Mouse (Mus musculus) mesoderm, embryonic 11.5 days (tissue): ENCODE measurements around the gene Nacc1.
"Not testable (repeated sequence)": the region's sequence is repeated elsewhere in the genome, so short reads cannot be mapped to it uniquely, and the experiment has no call there.

Experiments used
- DNase-seq: peaks from one replicate; pipeline ENCODE4 v3.0.0-alpha.2; 2012; ENCODE audit warnings: low read depth, low spot score

The Nacc1 gene

GRCm38 (mm10) chr8:84640617-84641294 is 46.9 kb downstream of the Nacc1 start:
- DNase-seq, result no peak

DNA sequence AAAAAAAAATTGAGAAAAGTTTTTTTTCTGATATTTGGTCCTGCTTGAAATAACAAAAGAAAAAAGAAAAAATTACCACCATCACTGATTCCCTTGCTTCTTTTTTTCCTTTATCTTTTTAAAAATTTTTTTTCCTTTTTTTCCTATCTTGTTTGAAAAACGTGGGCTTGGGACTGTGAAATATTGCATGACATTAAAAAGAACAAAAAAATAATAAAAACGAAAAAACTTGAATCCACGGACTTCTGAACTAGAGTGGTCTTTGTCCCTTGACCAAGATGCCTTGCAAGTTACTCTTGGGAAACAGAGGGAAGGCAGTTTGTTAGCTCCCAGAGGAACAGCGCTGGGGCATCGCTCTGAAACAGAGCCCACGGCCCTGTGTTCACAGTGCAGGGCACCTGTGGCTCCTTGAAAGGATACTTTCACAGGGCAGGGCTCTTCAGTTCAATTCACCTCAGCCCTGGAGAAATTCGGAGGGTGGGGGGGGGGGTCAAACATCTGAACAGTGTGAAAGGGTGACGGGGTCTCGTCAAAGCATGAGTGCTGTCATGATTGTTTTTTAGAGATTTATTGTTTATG is 47.6 kb downstream of the Nacc1 start:
- DNase-seq, result no peak

DNA sequence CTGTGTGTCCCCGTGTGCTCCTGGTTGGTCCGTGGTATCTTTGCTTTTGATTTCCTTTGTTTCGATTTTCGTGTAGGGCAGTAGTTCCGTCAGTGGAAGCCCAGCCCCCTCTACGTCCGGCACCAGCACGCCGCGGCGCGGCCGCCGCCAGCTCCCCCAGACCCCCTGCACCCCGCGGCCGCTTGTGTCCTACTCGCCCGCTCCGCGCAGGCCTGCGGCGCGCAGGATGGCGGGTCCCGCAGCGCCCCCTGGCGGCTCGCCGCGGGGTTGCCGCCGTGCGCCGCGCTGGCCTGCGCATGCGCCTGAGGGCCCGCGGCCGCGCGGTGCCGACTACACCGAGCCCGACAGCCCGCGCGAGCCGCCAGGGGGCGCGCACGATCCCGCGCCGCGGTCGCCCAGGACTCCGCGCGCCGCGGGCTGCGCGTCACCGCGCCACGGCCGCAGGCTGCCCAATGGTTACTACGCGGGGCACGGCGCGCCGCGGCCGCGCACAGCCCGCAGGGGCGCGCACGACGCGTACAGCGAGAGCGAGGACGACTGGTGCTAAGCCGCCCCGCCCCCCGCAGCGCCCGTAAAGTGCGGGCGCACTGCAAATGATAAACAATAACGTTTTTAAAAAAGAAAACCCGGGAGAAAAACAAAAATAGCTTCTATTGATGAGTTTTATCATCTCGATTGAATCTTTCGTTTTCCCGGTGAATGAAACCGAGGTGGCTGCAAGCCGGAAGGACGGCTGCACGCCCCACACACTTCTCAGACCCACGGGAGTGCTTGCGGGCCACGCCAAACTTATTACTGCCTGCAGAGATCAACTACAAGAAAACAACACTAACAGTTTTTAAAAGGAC is 48.3 kb downstream of the Nacc1 start:
- peak; percentile 97 for DNase-seq

DNA sequence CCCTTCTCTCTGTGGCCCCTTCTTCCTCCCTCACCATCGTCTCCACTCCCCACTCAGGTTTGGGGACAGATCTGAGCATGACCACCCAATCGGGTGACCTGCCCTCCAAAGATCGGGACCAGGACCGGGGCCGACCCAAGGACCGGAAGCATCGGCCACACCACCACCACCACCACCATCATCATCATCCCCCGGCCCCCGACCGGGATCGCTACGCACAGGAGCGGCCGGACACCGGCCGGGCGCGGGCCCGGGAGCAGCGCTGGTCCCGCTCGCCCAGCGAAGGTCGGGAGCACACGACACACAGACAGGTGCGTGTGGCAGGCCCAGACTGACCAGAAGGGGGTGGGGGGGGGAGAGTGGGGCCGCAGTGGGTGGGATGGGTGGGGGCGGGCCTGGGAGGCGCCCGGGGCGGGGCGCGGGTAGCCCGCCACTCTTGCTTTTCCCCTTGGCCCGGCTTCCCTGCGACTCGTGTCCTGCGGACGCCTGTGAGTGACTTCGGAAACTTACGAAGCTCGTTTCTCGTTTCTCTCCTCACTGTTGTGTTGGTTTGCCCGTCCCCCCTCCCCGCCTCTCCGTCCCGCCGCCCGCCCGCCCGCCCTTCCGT is 49.0 kb downstream of the Nacc1 start:
- no peak for DNase-seq

DNA sequence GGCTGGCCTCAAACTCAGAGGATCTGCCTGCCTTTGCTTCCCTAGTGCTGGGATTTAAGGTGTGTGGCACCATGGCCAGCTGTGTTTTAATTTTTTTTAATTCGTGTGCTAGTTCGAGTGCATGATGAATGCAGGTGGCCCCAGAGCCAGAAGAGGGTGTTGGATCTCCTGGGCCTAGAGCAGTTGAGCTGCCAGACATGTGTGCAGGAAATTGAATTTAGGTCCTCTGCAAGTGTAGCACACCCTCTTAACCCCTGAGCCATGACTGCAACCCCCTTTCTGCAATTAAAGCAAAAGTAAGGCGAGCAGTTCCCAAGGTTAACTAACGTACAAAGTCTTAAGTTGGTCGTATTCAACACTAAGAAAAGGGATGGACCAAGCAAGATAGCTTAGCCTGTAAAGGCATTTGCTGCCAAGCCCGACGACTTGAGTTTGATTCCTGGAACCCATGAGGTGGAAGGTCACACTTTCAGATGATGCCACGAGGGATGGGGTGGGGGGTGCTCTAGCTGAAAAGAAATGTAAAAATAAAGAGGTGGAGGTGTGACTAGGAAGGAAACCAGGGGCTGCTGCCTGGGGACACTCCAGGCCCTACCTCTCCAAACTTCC is 49.6 kb downstream of the Nacc1 start:
- DNase-seq, result no peak

- no peak for DNase-seq
These were observed 51.5 kb downstream of the Nacc1 start for GRCm38 (mm10) chr8:84636051-84636691.

DNA sequence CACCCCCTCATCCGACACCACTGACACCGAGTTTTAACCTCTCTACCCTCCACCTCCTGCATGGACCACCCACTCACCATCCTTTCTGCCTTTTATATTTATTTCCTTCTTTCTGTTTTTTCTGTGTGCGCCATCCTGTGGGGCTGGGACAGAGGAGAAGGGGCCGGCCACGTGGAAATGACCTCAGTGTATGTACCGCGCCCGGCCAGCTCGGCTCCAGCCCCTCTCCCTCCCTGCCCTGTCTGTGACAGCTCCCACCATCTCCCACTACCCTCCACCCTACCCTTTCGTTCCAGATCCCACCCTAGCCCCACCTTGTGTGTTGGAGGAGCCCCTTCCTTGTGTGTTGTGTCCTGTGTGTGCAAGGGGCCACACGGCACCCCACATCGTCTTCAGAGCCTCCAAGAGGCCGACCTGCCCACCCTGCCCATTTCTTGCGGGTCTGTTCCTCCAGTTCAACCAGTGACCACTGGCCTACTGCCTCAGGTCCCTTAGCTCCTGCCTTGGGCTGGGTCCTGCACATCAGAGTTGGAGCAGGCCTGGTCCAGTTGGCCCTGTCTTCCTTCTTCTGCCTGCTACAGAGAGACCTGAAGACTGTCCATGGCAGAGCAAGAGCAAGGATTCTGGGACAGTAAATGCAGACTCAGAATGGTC is 52.1 kb downstream of the Nacc1 start:
- no peak for DNase-seq

DNA sequence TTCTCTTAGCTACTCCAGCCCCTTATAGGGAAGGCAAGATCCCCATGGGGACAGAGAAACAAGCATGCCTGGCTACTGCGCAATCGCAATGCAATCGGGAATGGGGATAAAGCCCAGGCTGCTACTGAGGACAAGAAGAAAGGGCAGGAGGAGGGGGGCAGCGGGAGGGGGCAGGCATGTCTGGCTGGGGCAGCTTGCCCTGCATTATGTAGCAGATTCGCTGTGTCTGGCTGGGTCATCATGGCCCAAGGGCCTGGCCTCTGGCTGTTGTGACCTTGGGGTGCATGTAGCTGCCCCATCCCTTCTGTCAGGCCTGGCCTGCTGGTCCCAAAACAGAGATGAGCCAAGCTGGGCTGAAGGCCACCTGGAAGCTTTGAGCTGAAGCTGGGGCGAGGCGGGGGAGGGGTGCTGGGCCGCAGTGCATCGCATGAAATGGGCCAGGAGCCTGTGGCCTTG is 52.8 kb downstream of the Nacc1 start:
- DNase-seq, result peak; percentile 65

- no peak for DNase-seq
These were observed 53.6 kb downstream of the Nacc1 start for GRCm38 (mm10) chr8:84633841-84634584.

DNA sequence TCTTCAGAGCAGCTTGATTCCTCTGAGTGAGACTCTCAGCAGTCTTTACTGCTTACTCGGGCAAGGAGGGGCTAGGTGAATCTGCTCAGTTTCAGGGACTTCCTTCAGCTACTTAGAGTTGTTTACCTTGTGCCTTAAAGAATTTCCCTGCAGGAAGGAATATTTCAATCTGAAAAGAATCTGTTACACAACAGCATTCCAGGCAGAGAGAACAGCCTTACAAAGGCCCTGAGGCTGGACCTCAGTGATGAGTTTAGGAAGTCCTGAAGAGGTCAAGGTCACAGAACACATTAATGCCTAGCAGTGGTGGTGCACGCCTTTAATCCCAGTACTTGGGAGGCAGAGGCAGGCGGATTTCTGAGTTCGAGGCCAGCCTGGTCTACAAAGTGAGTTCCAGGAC is 55.8 kb downstream of the Nacc1 start:
- DNase-seq, result no peak

DNA sequence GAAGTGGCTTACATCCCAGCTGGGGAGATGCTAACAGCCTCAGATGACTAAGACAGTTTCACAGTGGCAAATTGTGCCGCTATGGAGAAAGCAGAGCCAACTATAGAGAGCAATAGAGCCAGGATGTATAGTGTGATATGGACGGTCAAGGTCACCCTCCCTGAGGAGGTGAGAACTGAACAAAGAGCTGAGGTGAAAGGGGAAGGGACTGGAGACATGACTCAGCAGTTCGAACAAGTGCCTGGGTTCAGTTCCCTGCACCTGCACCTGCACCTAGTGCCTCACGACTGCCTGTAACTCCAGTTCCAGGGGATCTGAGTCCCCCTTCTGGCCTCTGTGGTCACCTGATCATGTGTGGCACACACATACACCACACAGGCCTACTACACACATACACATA is 57.5 kb downstream of the Nacc1 start:
- DNase-seq, result no peak

DNA sequence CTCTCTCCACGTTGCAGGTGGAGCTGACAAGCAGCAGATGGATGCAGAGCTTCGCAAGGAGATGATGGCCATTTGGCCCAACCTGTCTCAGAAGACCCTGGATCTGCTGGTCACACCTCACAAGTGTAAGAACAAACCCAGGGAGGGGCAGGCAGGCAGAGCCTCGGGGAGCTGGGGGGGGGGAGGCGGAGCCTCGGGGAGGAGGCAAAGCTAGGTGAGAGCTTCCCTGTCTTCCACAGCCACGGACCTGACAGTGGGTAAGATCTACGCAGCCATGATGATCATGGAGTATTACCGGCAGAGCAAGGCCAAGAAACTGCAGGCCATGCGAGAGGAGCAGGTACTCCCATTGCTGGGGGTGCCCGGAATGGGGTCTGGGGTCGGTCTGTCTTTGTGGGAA is 58.1 kb downstream of the Nacc1 start:
- no peak for DNase-seq

DNA sequence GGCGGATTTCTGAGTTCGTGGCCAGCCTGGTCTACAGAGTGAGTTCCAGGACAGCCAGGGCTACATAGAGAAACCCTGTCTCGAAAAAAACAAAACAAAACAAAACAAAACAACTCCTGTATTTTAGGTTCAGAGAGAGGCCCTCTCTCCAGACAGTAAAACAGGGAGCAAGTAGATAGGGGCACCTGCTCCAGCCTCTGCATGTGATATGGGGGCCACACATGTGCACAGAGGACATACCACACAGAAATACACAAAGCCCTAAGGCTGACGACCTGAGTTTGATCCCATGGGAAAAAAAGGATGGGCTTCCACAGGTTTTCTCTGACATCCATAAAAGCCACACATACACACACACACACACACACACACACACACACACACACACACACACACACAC is 64.2 kb downstream of the Nacc1 start:
- not testable (repeated sequence) for DNase-seq

DNA sequence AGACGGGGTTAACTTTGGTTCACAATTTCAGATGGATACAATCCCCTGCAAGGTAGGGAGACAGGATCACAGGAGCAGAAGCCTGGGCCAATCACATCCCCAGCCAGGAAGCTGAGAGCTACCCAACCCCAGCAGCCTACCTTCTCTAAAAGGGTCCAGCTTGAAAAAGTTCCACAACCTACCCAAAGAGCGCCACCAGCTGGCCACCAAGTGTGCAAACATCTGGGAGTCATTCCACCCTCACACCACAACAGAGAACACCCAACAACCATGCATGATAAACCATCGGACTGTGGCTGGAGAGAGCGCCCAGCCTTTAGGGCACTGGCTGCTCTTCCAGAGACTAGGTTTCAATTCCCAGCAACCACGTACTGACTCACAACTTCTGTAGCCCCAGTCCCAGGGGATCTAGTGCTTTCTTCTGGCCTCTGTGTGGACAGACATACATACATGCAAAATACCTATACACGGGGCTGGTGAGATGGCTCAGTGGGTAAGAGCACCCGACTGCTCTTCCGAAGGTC is 66.5 kb downstream of the Nacc1 start:
- DNase-seq, result no peak
